In genomic region chr7:80053147-80053546, GRCm38 (mm10) we compare ENCODE assay signal across 19 mouse cellular contexts. TPM values are rescaled to one million over a fixed set of nuclear protein-coding genes. Genes with fewer than 3 reads are reported as not detected.
DNase-seq lines count a peak whose midpoint lies in the region; ATAC-seq and TF ChIP-seq lines count a peak whose summit lies in the region.
"Had no signal": no experiment of that assay in that cellular context is flagged by ENCODE, and none has a peak within 500 bp of the region (broad histone marks: within the 10 kb centered on the region; RNA-seq: fewer than 3 reads in every experiment).

No protein-coding gene starts in this region.

- no peak overlapping the region for H3K9ac ChIP-seq in heart, embryonic 15.5 days
- H3K9ac ChIP-seq in liver, postnatal 0 days (replicated peaks) = no peak overlapping the region
- no peak overlapping the region for H3K9ac ChIP-seq in liver, embryonic 11.5 days (ENCODE audit: low read depth, low read length)
- H3K9ac ChIP-seq: embryonic facial prominence, embryonic 15.5 days; liver, embryonic 14.5 days had no signal

- H3K27ac ChIP-seq in heart, embryonic 15.5 days = 0 out of 2 replicates have a peak overlapping the region, but pooled peaks have one; percentile 72
- 0 out of 2 replicates have a peak overlapping the region, but pooled peaks have one; percentile 18 for H3K27ac ChIP-seq in liver, postnatal 0 days (ENCODE audit: low read depth)
- H3K27ac ChIP-seq in liver, embryonic 11.5 days (ENCODE audit: low read depth, low read length) = no peak overlapping the region
- H3K27ac ChIP-seq: embryonic facial prominence, embryonic 15.5 days; limb, embryonic 10.5 days; liver, embryonic 14.5 days had no signal

- TF ChIP-seq CTCF in liver, postnatal 0 days (IDR thresholded peaks at IDR 0.05; ENCODE audit: low read depth) = no peak

- H3K9me3 ChIP-seq in heart, embryonic 15.5 days (replicated peaks) = no peaks in the 10 kb centered on the region
- H3K9me3 ChIP-seq in liver, postnatal 0 days (ENCODE audit: low read length) = no peaks in the 10 kb centered on the region
- no peaks in the 10 kb centered on the region for H3K9me3 ChIP-seq in liver, embryonic 11.5 days (ENCODE audit: control insufficient read depth, low read length)
- H3K9me3 ChIP-seq: embryonic facial prominence, embryonic 15.5 days; limb, embryonic 10.5 days had no signal

- WGBS in heart, embryonic 15.5 days = 91% methylated on average over 9 of the region's 9 CpGs
- 73% methylated on average over 9 of the region's 9 CpGs for WGBS in liver, postnatal 0 days (ENCODE audit: insufficient replicate concordance)
- WGBS in liver, embryonic 11.5 days = 84% methylated on average over 9 of the region's 9 CpGs

- ATAC-seq in heart, embryonic 15.5 days (replicated peaks; ENCODE audit: insufficient number of reproducible peaks, insufficient read depth, low FRiP score, low read depth) = no peak
- ATAC-seq in liver, postnatal 0 days = no peak
- ATAC-seq in liver, embryonic 11.5 days (replicated peaks; ENCODE audit: low FRiP score) = no peak
- ATAC-seq: midbrain, embryonic 16.5 days had no signal

- DNase-seq in heart, postnatal 25 days (ENCODE audit: low spot score) = no peak
- no peak for DNase-seq in liver, postnatal 0 days
- no peak for DNase-seq in liver, embryonic 11.5 days (ENCODE audit: low spot score)
- peak; percentile 46 for DNase-seq in ZHBTc4 (ENCODE audit: low read depth, low spot score)
- peak; percentile 71 to 77 for DNase-seq in kidney, postnatal 36 days
- no peak for DNase-seq in left cerebral cortex, adult 9 months (ENCODE audit: low spot score in 2 of 2)
- DNase-seq in B cell, adult 2 months = no peak
- DNase-seq: adrenal gland, postnatal 36 days; cerebellum, postnatal 10 days; embryo, embryonic 11 days; gastrocnemius, postnatal 10 days; heart, postnatal 10 days; right cerebral cortex, adult 18-20 months; thymus, adult 2 months had no signal

- H3K27me3 ChIP-seq in heart, embryonic 15.5 days = no peaks in the 10 kb centered on the region
- no peaks in the 10 kb centered on the region for H3K27me3 ChIP-seq in liver, postnatal 0 days (ENCODE audit: insufficient read depth, low read length)
- no peaks in the 10 kb centered on the region for H3K27me3 ChIP-seq in liver, embryonic 11.5 days (replicated peaks; ENCODE audit: control insufficient read depth, insufficient read depth, low read length)
- H3K27me3 ChIP-seq: embryonic facial prominence, embryonic 15.5 days had no signal

- H3K36me3 ChIP-seq in heart, embryonic 15.5 days = no peaks in the 10 kb centered on the region
- H3K36me3 ChIP-seq in liver, postnatal 0 days (replicated peaks; ENCODE audit: insufficient read depth, low read length) = no peaks in the 10 kb centered on the region
- no peaks in the 10 kb centered on the region for H3K36me3 ChIP-seq in liver, embryonic 11.5 days (ENCODE audit: control insufficient read depth, insufficient read depth, low read length)
- H3K36me3 ChIP-seq: embryonic facial prominence, embryonic 15.5 days had no signal

- H3K4me1 ChIP-seq in heart, embryonic 15.5 days (replicated peaks) = peaks cover 60% of the 10 kb centered on the region
- H3K4me1 ChIP-seq in liver, postnatal 0 days (ENCODE audit: insufficient read depth) = peaks cover 53% of the 10 kb centered on the region
- peaks cover 49% of the 10 kb centered on the region for H3K4me1 ChIP-seq in liver, embryonic 11.5 days (replicated peaks; ENCODE audit: control insufficient read depth, insufficient read depth, low read length)

- H3K4me2 ChIP-seq in heart, embryonic 15.5 days = no peak overlapping the region
- no peak overlapping the region for H3K4me2 ChIP-seq in liver, postnatal 0 days (ENCODE audit: low read depth, low read length)
- H3K4me2 ChIP-seq in liver, embryonic 11.5 days = no peak overlapping the region
- H3K4me2 ChIP-seq: embryonic facial prominence, embryonic 15.5 days had no signal

- intact Hi-C loops in heart, postnatal 25 days (cut with DNase I) = no loop called here

- TF ChIP-seq EP300 in liver, postnatal 0 days (IDR thresholded peaks at IDR 0.05; ENCODE audit: low read depth) = no peak

- H3K4me3 ChIP-seq in heart, embryonic 15.5 days = no peak overlapping the region
- H3K4me3 ChIP-seq in liver, postnatal 0 days (ENCODE audit: low read depth, low read length) = no peak overlapping the region
- H3K4me3 ChIP-seq in liver, embryonic 11.5 days (ENCODE audit: low read depth, low read length) = no peak overlapping the region
- H3K4me3 ChIP-seq: embryonic facial prominence, embryonic 15.5 days; limb, embryonic 10.5 days had no signal

RNA-seq across cellular contexts. Expression of gene Zfp710, which starts 28.5 kb away (rescaled TPM):
- polyA plus RNA-seq in heart, embryonic 15.5 days (2015; fragmentation: Nextera tagmentation; extraction: Ambion mirVana) = 9.4 and 13.6 TPM in 2 replicates
- 10 to 100 TPM; 27.7 to 29.9 TPM for total RNA-seq in heart, postnatal 25 days (2021)
- polyA plus RNA-seq in liver, postnatal 0 days (2015; fragmentation: Nextera tagmentation; extraction: Ambion mirVana) = 5.9 and 6.4 TPM in 2 replicates
- 10.8 and 11.8 TPM in 2 replicates for polyA plus RNA-seq in liver, embryonic 11.5 days (2014; fragmentation: Nextera tagmentation; extraction: Ambion mirVana)

Comparison
In these comparisons a context has a peak if more than half of its experiments do, and no peak if none do; other contexts are left out.
1. DNase-seq: peak in ZHBTc4 (single experiment) and kidney, postnatal 36 days (2 of 2); none in heart, postnatal 25 days (single experiment), liver, postnatal 0 days (single experiment), liver, embryonic 11.5 days (single experiment), left cerebral cortex, adult 9 months (0 of 2) and B cell, adult 2 months (0 of 2).